Mouse (Mus musculus): ENCODE data around the gene Rpf2. TPM values are rescaled to one million over a fixed set of nuclear protein-coding genes. Genes with fewer than 3 reads are reported as not detected.

Gene Rpf2
- polyA plus RNA-seq, 1 experiment from 2014 or later: 77.9 TPM

DNA sequence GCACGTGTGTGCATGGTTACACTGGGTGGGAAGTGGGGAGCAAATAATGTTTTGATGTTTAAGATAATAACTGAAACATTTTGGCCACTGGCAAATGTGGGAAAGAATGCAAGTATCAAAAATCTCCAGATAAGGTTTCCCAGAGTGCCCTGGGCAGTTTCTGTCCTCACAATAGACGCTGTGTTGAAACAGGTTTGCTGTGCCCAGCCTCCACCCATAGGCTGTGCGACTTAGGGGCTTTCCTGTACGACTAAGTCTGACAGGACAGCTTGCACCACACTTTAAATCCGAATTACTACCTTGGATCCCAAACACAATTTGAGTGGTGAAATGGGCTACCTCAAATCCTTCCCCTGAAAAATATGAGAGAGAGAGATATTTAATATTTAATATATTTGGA is 31.5 kb upstream of the Rpf2 start:
- Histone ChIP-seq H3K4me3 (ENCODE audit: low read depth, low read length) (no peak overlapping the region), H3K4me2 (ENCODE audit: low read length) (no peak overlapping the region), H3K27me3 (replicated peaks; ENCODE audit: control insufficient read depth, insufficient read depth, low read length) (no peaks in the 10 kb centered on the region), H3K9me3 (ENCODE audit: control insufficient read depth, low read length) (no peaks in the 10 kb centered on the region), H3K36me3 (ENCODE audit: control insufficient read depth, insufficient read depth, low read length) (no peaks in the 10 kb centered on the region), H3K9ac (ENCODE audit: low read length) (no peak overlapping the region), H3K27ac (ENCODE audit: low read depth) (no peak overlapping the region), H3K4me1 (replicated peaks; ENCODE audit: control insufficient read depth, insufficient read depth, low read length) (no peaks in the 10 kb centered on the region)
- WGBS: 62% methylated on average over 5 of the region's 5 CpGs
- no peak for ATAC-seq (replicated peaks; ENCODE audit: low FRiP score, low TSS enrichment, low read depth)
- no peak for DNase-seq (ENCODE audit: low spot score)

DNA sequence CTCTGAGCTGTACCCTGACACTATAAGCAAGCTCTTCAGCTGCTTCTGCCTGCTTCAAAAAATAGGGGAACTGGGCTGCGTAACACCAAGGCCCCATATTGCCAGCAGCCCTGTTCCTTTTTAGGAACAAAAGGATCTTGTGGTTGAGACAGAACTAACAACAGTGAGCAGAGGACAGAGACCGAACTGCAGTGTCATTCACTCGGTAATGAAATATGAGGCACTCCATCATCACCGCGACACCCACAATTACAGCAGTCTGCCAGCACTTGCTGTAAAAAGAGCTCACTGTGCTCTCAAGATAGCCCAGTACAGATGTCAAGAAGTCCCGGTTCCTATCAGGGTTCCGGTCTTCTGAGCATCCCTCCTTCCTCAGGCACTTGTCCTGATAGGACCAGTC is 29.2 kb upstream of the Rpf2 start:
- H3K9ac ChIP-seq (ENCODE audit: low read length): no peak overlapping the region
- H3K27ac ChIP-seq (ENCODE audit: low read depth): no peak overlapping the region
- no peaks in the 10 kb centered on the region for H3K36me3 ChIP-seq (ENCODE audit: control insufficient read depth, insufficient read depth, low read length)
- H3K4me2 ChIP-seq (ENCODE audit: low read length): no peak overlapping the region
- no peak for ATAC-seq (replicated peaks; ENCODE audit: low FRiP score, low TSS enrichment, low read depth)
- H3K9me3 ChIP-seq (ENCODE audit: control insufficient read depth, low read length): no peaks in the 10 kb centered on the region
- no peaks in the 10 kb centered on the region for H3K27me3 ChIP-seq (replicated peaks; ENCODE audit: control insufficient read depth, insufficient read depth, low read length)
- DNase-seq (ENCODE audit: low spot score): no peak
- WGBS: 69% methylated on average over 7 of the region's 7 CpGs
- no peak overlapping the region for H3K4me3 ChIP-seq (ENCODE audit: low read depth, low read length)
- no peaks in the 10 kb centered on the region for H3K4me1 ChIP-seq (replicated peaks; ENCODE audit: control insufficient read depth, insufficient read depth, low read length)

- DNase-seq (ENCODE audit: low spot score): no peak
- WGBS: 80% methylated on average over 5 of the region's 5 CpGs
Observed at GRCm38 (mm10) chr10:40273938-40274337, 27.1 kb upstream of the Rpf2 start.

DNA sequence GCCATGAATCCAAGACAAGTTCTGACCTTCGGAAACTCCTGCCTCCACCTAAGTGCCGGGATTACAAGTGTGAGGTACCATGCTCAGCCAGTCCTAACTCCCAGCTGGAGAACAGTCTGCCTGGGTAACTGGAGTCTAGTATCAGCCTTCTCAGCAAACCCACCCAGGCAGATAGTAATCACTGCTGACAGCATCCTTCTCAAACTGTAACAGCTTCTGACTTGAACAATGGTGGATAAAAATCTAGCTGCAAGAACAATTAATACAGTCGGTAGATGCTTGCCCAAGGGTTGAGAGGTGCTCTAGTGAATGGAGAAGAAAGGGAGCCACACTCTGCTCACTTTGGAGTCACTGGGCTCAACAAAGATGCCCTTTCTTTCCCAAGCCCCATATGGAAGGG is 24.4 kb upstream of the Rpf2 start:
- ATAC-seq (replicated peaks; ENCODE audit: low FRiP score, low TSS enrichment, low read depth) (no peak), DNase-seq (ENCODE audit: low spot score) (no peak)
- H3K9ac ChIP-seq (ENCODE audit: low read length): no peak overlapping the region
- H3K4me1 ChIP-seq (replicated peaks; ENCODE audit: control insufficient read depth, insufficient read depth, low read length): no peaks in the 10 kb centered on the region
- H3K9me3 ChIP-seq (ENCODE audit: control insufficient read depth, low read length): no peaks in the 10 kb centered on the region
- no peak overlapping the region for H3K4me3 ChIP-seq (ENCODE audit: low read depth, low read length)
- no peaks in the 10 kb centered on the region for H3K27me3 ChIP-seq (replicated peaks; ENCODE audit: control insufficient read depth, insufficient read depth, low read length)
- 85% methylated on average over 3 of the region's 3 CpGs for WGBS
- no peak overlapping the region for H3K27ac ChIP-seq (ENCODE audit: low read depth)
- no peak overlapping the region for H3K4me2 ChIP-seq (ENCODE audit: low read length)
- no peaks in the 10 kb centered on the region for H3K36me3 ChIP-seq (ENCODE audit: control insufficient read depth, insufficient read depth, low read length)

More at GRCm38 (mm10) chr10:40273938-40274337, 27.1 kb upstream of the Rpf2 start:
- Histone ChIP-seq H3K9ac (ENCODE audit: low read length) (no peak overlapping the region), H3K4me3 (ENCODE audit: low read depth, low read length) (no peak overlapping the region), H3K4me2 (ENCODE audit: low read length) (no peak overlapping the region), H3K27me3 (replicated peaks; ENCODE audit: control insufficient read depth, insufficient read depth, low read length) (no peaks in the 10 kb centered on the region), H3K9me3 (ENCODE audit: control insufficient read depth, low read length) (no peaks in the 10 kb centered on the region), H3K4me1 (replicated peaks; ENCODE audit: control insufficient read depth, insufficient read depth, low read length) (no peaks in the 10 kb centered on the region), H3K36me3 (ENCODE audit: control insufficient read depth, insufficient read depth, low read length) (no peaks in the 10 kb centered on the region), H3K27ac (ENCODE audit: low read depth) (no peak overlapping the region)
- ATAC-seq (replicated peaks; ENCODE audit: low FRiP score, low TSS enrichment, low read depth): no peak

DNA sequence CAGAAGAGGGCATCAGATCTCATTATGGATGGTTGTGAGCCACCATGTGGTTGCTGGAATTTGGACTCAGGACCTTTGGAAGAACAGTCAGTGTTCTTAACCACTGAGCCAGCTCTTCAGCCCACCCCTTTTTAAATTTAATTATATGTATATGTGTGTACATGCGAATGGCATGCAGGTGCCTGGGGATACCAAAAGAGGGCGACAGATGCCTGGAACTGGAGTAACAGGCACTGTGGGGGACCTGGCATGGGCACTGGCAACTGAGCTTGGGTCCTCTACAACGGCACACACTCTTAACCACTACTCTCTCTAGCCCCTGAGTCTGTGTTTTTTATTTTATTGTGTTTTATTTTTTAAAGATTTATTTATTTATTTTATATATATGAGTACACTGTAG is 18.1 kb upstream of the Rpf2 start:
- no peaks in the 10 kb centered on the region for H3K36me3 ChIP-seq (ENCODE audit: control insufficient read depth, insufficient read depth, low read length)
- H3K9me3 ChIP-seq (ENCODE audit: control insufficient read depth, low read length): 0 out of 2 replicates have a peak, but pooled peaks cover 2% of the 10 kb centered on the region
- H3K4me2 ChIP-seq (ENCODE audit: low read length): no peak overlapping the region
- H3K9ac ChIP-seq (ENCODE audit: low read length): no peak overlapping the region
- 79% methylated on average over 3 of the region's 3 CpGs for WGBS
- DNase-seq (ENCODE audit: low spot score): no peak
- H3K27ac ChIP-seq (ENCODE audit: low read depth): no peak overlapping the region
- no peak for ATAC-seq (replicated peaks; ENCODE audit: low FRiP score, low TSS enrichment, low read depth)
- no peak overlapping the region for H3K4me3 ChIP-seq (ENCODE audit: low read depth, low read length)
- H3K27me3 ChIP-seq (replicated peaks; ENCODE audit: control insufficient read depth, insufficient read depth, low read length): no peaks in the 10 kb centered on the region
- H3K4me1 ChIP-seq (replicated peaks; ENCODE audit: control insufficient read depth, insufficient read depth, low read length): no peaks in the 10 kb centered on the region

DNA sequence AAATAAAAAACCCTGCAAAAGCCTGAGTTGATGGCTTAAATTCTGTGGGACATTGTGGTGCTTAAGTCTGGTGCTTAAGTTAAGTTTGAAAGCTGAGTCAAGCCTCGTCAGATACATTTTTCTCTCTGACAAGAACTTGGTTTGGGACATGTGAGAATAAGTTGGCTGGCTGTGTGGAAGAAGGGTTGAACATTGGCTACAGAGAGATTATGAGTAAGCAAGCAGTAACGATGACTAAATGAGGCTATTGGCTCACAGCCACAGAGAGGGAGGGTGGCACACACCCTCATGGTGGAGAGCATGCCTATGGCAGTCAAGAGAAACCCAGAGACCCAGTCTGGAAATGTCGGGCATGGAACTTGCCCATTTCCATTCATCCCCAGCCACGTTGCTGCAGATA is 16.9 kb upstream of the Rpf2 start:
- no peak for ATAC-seq (replicated peaks; ENCODE audit: low FRiP score, low TSS enrichment, low read depth)
- WGBS: 87% methylated on average over 4 of the region's 4 CpGs
- no peak overlapping the region for H3K27ac ChIP-seq (ENCODE audit: low read depth)
- H3K4me1 ChIP-seq (replicated peaks; ENCODE audit: control insufficient read depth, insufficient read depth, low read length): no peaks in the 10 kb centered on the region
- H3K4me3 ChIP-seq (ENCODE audit: low read depth, low read length): no peak overlapping the region
- H3K36me3 ChIP-seq (ENCODE audit: control insufficient read depth, insufficient read depth, low read length): no peaks in the 10 kb centered on the region
- H3K27me3 ChIP-seq (replicated peaks; ENCODE audit: control insufficient read depth, insufficient read depth, low read length): no peaks in the 10 kb centered on the region
- H3K9ac ChIP-seq (ENCODE audit: low read length): no peak overlapping the region
- H3K4me2 ChIP-seq (ENCODE audit: low read length): no peak overlapping the region
- no peak for DNase-seq (ENCODE audit: low spot score)
- H3K9me3 ChIP-seq (ENCODE audit: control insufficient read depth, low read length): 0 out of 2 replicates have a peak, but pooled peaks cover 2% of the 10 kb centered on the region

- Histone ChIP-seq H3K9me3 (ENCODE audit: control insufficient read depth, low read length) (0 out of 2 replicates have a peak, but pooled peaks cover 2% of the 10 kb centered on the region), H3K27ac (ENCODE audit: low read depth) (no peak overlapping the region), H3K36me3 (ENCODE audit: control insufficient read depth, insufficient read depth, low read length) (no peaks in the 10 kb centered on the region), H3K4me1 (replicated peaks; ENCODE audit: control insufficient read depth, insufficient read depth, low read length) (no peaks in the 10 kb centered on the region), H3K4me3 (ENCODE audit: low read depth, low read length) (no peak overlapping the region), H3K4me2 (ENCODE audit: low read length) (no peak overlapping the region), H3K27me3 (replicated peaks; ENCODE audit: control insufficient read depth, insufficient read depth, low read length) (no peaks in the 10 kb centered on the region), H3K9ac (ENCODE audit: low read length) (no peak overlapping the region)
- 88% methylated on average over 6 of the region's 6 CpGs for WGBS
- DNase-seq (ENCODE audit: low spot score) (no peak), ATAC-seq (replicated peaks; ENCODE audit: low FRiP score, low TSS enrichment, low read depth) (no peak)
Observed at GRCm38 (mm10) chr10:40262200-40262599, 15.4 kb upstream of the Rpf2 start.

DNA sequence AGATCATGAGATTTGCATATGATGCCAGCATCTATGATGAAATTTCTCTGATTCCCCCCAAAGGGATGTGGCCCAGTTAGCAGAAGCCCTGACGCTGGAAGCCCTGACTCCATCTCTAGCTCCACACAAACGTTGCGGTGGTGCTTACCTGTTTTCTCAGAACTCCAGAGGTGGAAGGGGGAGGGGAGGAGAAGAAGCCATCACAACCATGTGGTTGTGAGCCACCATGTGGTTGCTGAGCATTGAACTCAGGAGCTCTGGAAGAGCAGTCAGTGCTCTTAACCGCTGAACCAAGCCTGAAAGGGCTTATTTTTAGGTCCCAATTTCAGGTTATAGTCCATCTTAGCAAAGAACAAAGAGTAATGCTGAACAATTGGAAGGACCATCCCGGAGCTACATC is 13.5 kb upstream of the Rpf2 start:
- H3K4me3 ChIP-seq (ENCODE audit: low read depth, low read length): no peak overlapping the region
- H3K36me3 ChIP-seq (ENCODE audit: control insufficient read depth, insufficient read depth, low read length): peaks cover 3% of the 10 kb centered on the region; the same call in 1 of the 2 replicates
- no peak for ATAC-seq (replicated peaks; ENCODE audit: low FRiP score, low TSS enrichment, low read depth)
- 0 out of 2 replicates have a peak, but pooled peaks cover 2% of the 10 kb centered on the region for H3K9me3 ChIP-seq (ENCODE audit: control insufficient read depth, low read length)
- peaks cover 6% of the 10 kb centered on the region; the same call in 1 of the 2 replicates for H3K4me1 ChIP-seq (replicated peaks; ENCODE audit: control insufficient read depth, insufficient read depth, low read length)
- H3K9ac ChIP-seq (ENCODE audit: low read length): no peak overlapping the region
- H3K27me3 ChIP-seq (replicated peaks; ENCODE audit: control insufficient read depth, insufficient read depth, low read length): no peaks in the 10 kb centered on the region
- 54% methylated on average over 5 of the region's 5 CpGs for WGBS
- H3K27ac ChIP-seq (ENCODE audit: low read depth): no peak overlapping the region
- H3K4me2 ChIP-seq (ENCODE audit: low read length): no peak overlapping the region
- DNase-seq (ENCODE audit: low spot score): no peak

- H3K4me1 ChIP-seq (replicated peaks; ENCODE audit: control insufficient read depth, insufficient read depth, low read length): peaks cover 6% of the 10 kb centered on the region; the same call in 1 of the 2 replicates
- 0 out of 2 replicates have a peak overlapping the region, but pooled peaks have one; percentile 26 for H3K4me2 ChIP-seq (ENCODE audit: low read length)
- DNase-seq (ENCODE audit: low spot score) (no peak), ATAC-seq (replicated peaks; ENCODE audit: low FRiP score, low TSS enrichment, low read depth) (no peak)
- peaks cover 3% of the 10 kb centered on the region; the same call in 1 of the 2 replicates for H3K36me3 ChIP-seq (ENCODE audit: control insufficient read depth, insufficient read depth, low read length)
- 0 out of 2 replicates have a peak, but pooled peaks cover 2% of the 10 kb centered on the region for H3K9me3 ChIP-seq (ENCODE audit: control insufficient read depth, low read length)
- WGBS: 16% methylated on average over 8 of the region's 8 CpGs
- H3K27me3 ChIP-seq (replicated peaks; ENCODE audit: control insufficient read depth, insufficient read depth, low read length): no peaks in the 10 kb centered on the region
- no peak overlapping the region for H3K4me3 ChIP-seq (ENCODE audit: low read depth, low read length)
- no peak overlapping the region for H3K27ac ChIP-seq (ENCODE audit: low read depth)
- no peak overlapping the region for H3K9ac ChIP-seq (ENCODE audit: low read length)
Observed at GRCm38 (mm10) chr10:40259542-40259941, 12.7 kb upstream of the Rpf2 start.

All from intestine, embryonic 14.5 days (tissue).